Mouse (Mus musculus) CH12.LX (cell line): ENCODE data around the gene Ctss.

Experiments used
- CTCF ChIP-seq, 2 experiments: IDR thresholded peaks in 1 of 2; conservative IDR thresholded peaks in 1 of 2; 2 replicates each; pipeline ENCODE4 v1.5.1; 2011 to 2012; ENCODE audit warnings: low read depth in 2 of 2, low read length in 2 of 2, improper control_type of control experiment in 1 of 2, inconsistent platforms in 1 of 2, mild to moderate bottlenecking in 1 of 2, moderate library complexity in 1 of 2
- USF1 ChIP-seq: IDR thresholded peaks from 2 replicates; pipeline ENCODE4 v1.6.1; 2014; ENCODE audit warnings: low read depth, mild to moderate bottlenecking, inconsistent platforms, low read length, improper control_type of control experiment

DNA sequence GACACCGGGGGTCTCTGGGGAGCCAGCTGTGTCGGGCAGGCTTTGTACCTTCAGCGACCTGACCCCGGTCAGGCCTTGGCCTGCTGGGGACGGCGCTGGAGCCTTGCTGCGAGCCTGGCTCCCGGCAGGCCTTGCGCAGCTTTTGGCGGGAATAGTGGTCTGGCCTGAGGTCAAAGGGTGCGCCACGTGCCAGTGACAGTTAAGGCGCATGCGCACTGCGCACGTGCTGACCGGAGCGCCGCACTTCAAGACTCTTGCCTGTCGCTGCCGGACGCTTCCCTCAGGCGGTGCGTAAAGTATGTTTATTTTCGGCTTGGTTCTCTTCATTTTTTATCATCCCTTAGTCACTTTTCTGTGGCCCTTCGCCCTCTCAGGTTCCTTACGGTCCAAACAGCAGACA is 32.9 kb downstream of the Ctss start, which contains the start of gene Hormad1:
- TF ChIP-seq CTCF (conservative IDR thresholded peaks at IDR 0.05 in 1 of 2, IDR thresholded peaks at IDR 0.05 in 1 of 2; ENCODE audit: low read depth in 2 of 2, low read length in 2 of 2) (no peak), USF1 (no peak)
